Mouse (Mus musculus) MEL (cell line): ENCODE measurements around the gene Lcorl. TPM values are rescaled to one million over a fixed set of nuclear protein-coding genes. Genes with fewer than 3 reads are reported as not detected.

ENCODE experiments used
- DNase-seq: peaks from one replicate; pipeline ENCODE4 v3.0.0; 2011; ENCODE audit warnings: low read depth, low spot score
- H3K27ac ChIP-seq: 2 replicates; pipeline ENCODE4 v1.5.1; 2012; ENCODE audit warnings: low read depth, mild to moderate bottlenecking, control low read depth, low read length, moderate library complexity; ENCODE audit not compliant: control insufficient read depth
- H3K27me3 ChIP-seq, 2 experiments: fragments of 150-350 bp in 1 of 2; sonication (generic) in 1 of 2; 2 replicates each; pipeline ENCODE4 v1.6.1; 2012; ENCODE audit warnings: low read length in 2 of 2, mild to moderate bottlenecking in 2 of 2, improper control_type of control experiment in 1 of 2, moderate library complexity in 1 of 2; ENCODE audit not compliant: insufficient read depth in 2 of 2, control insufficient read depth in 1 of 2
- H3K36me3 ChIP-seq, 2 experiments: 2 replicates each; pipeline ENCODE4 v1.6.1; 2012 to 2014; ENCODE audit warnings: low read length in 2 of 2, improper control_type of control experiment in 1 of 2, inconsistent platforms in 1 of 2, mild to moderate bottlenecking in 1 of 2; ENCODE audit not compliant: insufficient read depth in 2 of 2, control insufficient read depth in 1 of 2
- H3K4me1 ChIP-seq, 2 experiments: fragments of 150-350 bp in 1 of 2; sonication (generic) in 1 of 2; 2 replicates each; pipeline ENCODE4 v1.6.1; 2012; ENCODE audit warnings: low read length in 2 of 2, improper control_type of control experiment in 1 of 2, mild to moderate bottlenecking in 1 of 2; ENCODE audit not compliant: insufficient read depth in 2 of 2, control insufficient read depth in 1 of 2
- H3K4me3 ChIP-seq, 2 experiments: fragments of 150-350 bp in 1 of 2; sonication (generic) in 1 of 2; 2 replicates each; pipeline ENCODE4 v1.5.1; 2012; ENCODE audit warnings: low read depth in 2 of 2, low read length in 2 of 2, mild to moderate bottlenecking in 2 of 2, moderate library complexity in 2 of 2, control low read depth in 1 of 2, improper control_type of control experiment in 1 of 2; ENCODE audit not compliant: control insufficient read depth in 1 of 2, insufficient read depth in 1 of 2
- H3K79me2 ChIP-seq: 2 replicates; pipeline ENCODE4 v1.6.1; 2012; ENCODE audit warnings: mild to moderate bottlenecking, low read length, moderate library complexity; ENCODE audit not compliant: control insufficient read depth, poor library complexity, insufficient read depth
- H3K9ac ChIP-seq: 2 replicates; pipeline ENCODE4 v1.6.1; 2012; ENCODE audit warnings: low read depth, mild to moderate bottlenecking, control low read depth, low read length, moderate library complexity; ENCODE audit not compliant: control insufficient read depth, poor library complexity, severe bottlenecking
- H3K9me3 ChIP-seq: fragments of 150-350 bp; sonication (generic); replicated peaks from 2 replicates; pipeline ENCODE4 v1.6.1; 2012; ENCODE audit warnings: mild to moderate bottlenecking, low read length, improper control_type of control experiment, moderate library complexity; ENCODE audit not compliant: insufficient read depth
- BHLHE40 ChIP-seq: IDR thresholded peaks from 2 replicates; pipeline ENCODE4 v1.6.1; 2012; ENCODE audit warnings: low read depth, mild to moderate bottlenecking, inconsistent platforms, low read length, improper control_type of control experiment, borderline replicate concordance
- CHD2 ChIP-seq: IDR thresholded peaks from 2 replicates; pipeline ENCODE4 v1.6.1; 2011; ENCODE audit warnings: low read length, improper control_type of control experiment
- CTCF ChIP-seq, 3 experiments: IDR thresholded peaks in 2 of 3; conservative IDR thresholded peaks in 1 of 3; 2 replicates each; pipeline ENCODE4 v1.5.1; 2011 to 2012; ENCODE audit warnings: low read length in 3 of 3, low read depth in 2 of 3, mild to moderate bottlenecking in 2 of 3, improper control_type of control experiment in 1 of 3, inconsistent platforms in 1 of 3, mixed read lengths in 1 of 3, moderate library complexity in 1 of 3; ENCODE audit not compliant: control insufficient read depth in 1 of 3, insufficient read depth in 1 of 3, poor library complexity in 1 of 3, severe bottlenecking in 1 of 3
- E2F4 ChIP-seq: IDR thresholded peaks from 2 replicates; pipeline ENCODE4 v1.6.1; 2011; ENCODE audit warnings: low read depth, low read length, improper control_type of control experiment, borderline replicate concordance
- ELF1 ChIP-seq: IDR thresholded peaks from 2 replicates; pipeline ENCODE4 v1.6.1; 2014; ENCODE audit warnings: low read depth, mild to moderate bottlenecking, inconsistent platforms, low read length, improper control_type of control experiment, moderate library complexity
- ETS1 ChIP-seq: IDR thresholded peaks from 2 replicates; pipeline ENCODE4 v1.6.1; 2012; ENCODE audit warnings: low read depth, mild to moderate bottlenecking, inconsistent platforms, low read length, improper control_type of control experiment, moderate library complexity
- GABPA ChIP-seq: IDR thresholded peaks from 2 replicates; pipeline ENCODE4 v1.6.1; 2012; ENCODE audit warnings: low read depth, mild to moderate bottlenecking, inconsistent platforms, low read length, improper control_type of control experiment, moderate library complexity
- GATA1 ChIP-seq: IDR thresholded peaks from 2 replicates; pipeline ENCODE4 v1.6.1; 2011; ENCODE audit warnings: low read depth, low read length, improper control_type of control experiment
- JUND ChIP-seq: IDR thresholded peaks from 2 replicates; pipeline ENCODE4 v1.6.1; 2011; ENCODE audit warnings: low read depth, mild to moderate bottlenecking, improper control_type of control experiment, low read length
- KAT2A ChIP-seq: conservative IDR thresholded peaks from 2 replicates; pipeline ENCODE4 v1.6.1; 2012; ENCODE audit warnings: low read depth, low read length, improper control_type of control experiment, inconsistent platforms
- MAX ChIP-seq: IDR thresholded peaks from 2 replicates; pipeline ENCODE4 v1.6.1; 2011; ENCODE audit warnings: low read length, improper control_type of control experiment
- MEF2A ChIP-seq: IDR thresholded peaks from 2 replicates; pipeline ENCODE4 v1.6.1; 2014; ENCODE audit warnings: low read depth, mild to moderate bottlenecking, inconsistent platforms, low read length, improper control_type of control experiment; ENCODE audit not compliant: poor library complexity, insufficient replicate concordance, severe bottlenecking; ENCODE audit errors: extremely low read depth
- MYB ChIP-seq: IDR thresholded peaks from 2 replicates; pipeline ENCODE4 v1.6.1; 2011; ENCODE audit warnings: mild to moderate bottlenecking, low read depth, low read length, improper control_type of control experiment
- NELFE ChIP-seq: IDR thresholded peaks from 2 replicates; pipeline ENCODE4 v1.6.1; 2011; ENCODE audit warnings: low read depth, low read length, improper control_type of control experiment
- POLR2A ChIP-seq, 2 experiments: IDR thresholded peaks; 2 replicates each; pipeline ENCODE4 v1.6.1; 2011 to 2012; ENCODE audit warnings: low read length in 2 of 2, mild to moderate bottlenecking in 2 of 2, control low read depth in 1 of 2, improper control_type of control experiment in 1 of 2, low read depth in 1 of 2, moderate library complexity in 1 of 2; ENCODE audit not compliant: control insufficient read depth in 1 of 2, insufficient read depth in 1 of 2, poor library complexity in 1 of 2
- POLR2AphosphoS5 ChIP-seq: IDR thresholded peaks from 2 replicates; pipeline ENCODE4 v1.6.1; 2012; ENCODE audit warnings: low read depth, borderline replicate concordance, mild to moderate bottlenecking, inconsistent platforms, low read length, moderate library complexity, mixed read lengths
- RAD21 ChIP-seq: IDR thresholded peaks from 2 replicates; pipeline ENCODE4 v1.6.1; 2011; ENCODE audit warnings: mild to moderate bottlenecking, low read depth, low read length, improper control_type of control experiment
- RCOR1 ChIP-seq: IDR thresholded peaks from 2 replicates; pipeline ENCODE4 v1.6.1; 2012; ENCODE audit warnings: low read depth, mild to moderate bottlenecking, inconsistent platforms, low read length, improper control_type of control experiment
- TAL1 ChIP-seq: IDR thresholded peaks from 2 replicates; pipeline ENCODE4 v1.6.1; 2012; ENCODE audit warnings: mild to moderate bottlenecking, inconsistent platforms, low read length, moderate library complexity, mixed read lengths
- TBP ChIP-seq: IDR thresholded peaks from 2 replicates; pipeline ENCODE4 v1.8.0; 2011; ENCODE audit warnings: low read depth, low read length, improper control_type of control experiment
- TCF12 ChIP-seq: IDR thresholded peaks from 2 replicates; pipeline ENCODE4 v1.6.1; 2014; ENCODE audit warnings: low read depth, mild to moderate bottlenecking, inconsistent platforms, low read length, improper control_type of control experiment, moderate library complexity
- USF2 ChIP-seq, 2 experiments: IDR thresholded peaks; 2 replicates each; pipeline ENCODE4 v1.6.1; 2011 to 2012; ENCODE audit warnings: improper control_type of control experiment in 2 of 2, low read length in 2 of 2, borderline replicate concordance in 1 of 2, inconsistent platforms in 1 of 2, low read depth in 1 of 2, mild to moderate bottlenecking in 1 of 2; ENCODE audit not compliant: insufficient read depth in 1 of 2
- ZC3H11A ChIP-seq: IDR thresholded peaks from 2 replicates; pipeline ENCODE4 v1.6.1; 2012; ENCODE audit warnings: low read depth, mild to moderate bottlenecking, inconsistent platforms, low read length, improper control_type of control experiment
- ZKSCAN1 ChIP-seq: IDR thresholded peaks from 2 replicates; pipeline ENCODE4 v1.6.1; 2012; ENCODE audit warnings: low read depth, mild to moderate bottlenecking, inconsistent platforms, low read length, improper control_type of control experiment, moderate library complexity
- ZMIZ1 ChIP-seq: IDR thresholded peaks from 2 replicates; pipeline ENCODE4 v1.6.1; 2012; ENCODE audit warnings: low read depth, mild to moderate bottlenecking, inconsistent platforms, low read length, improper control_type of control experiment, moderate library complexity
- polyA plus RNA-seq, 2 experiments: library from polyadenylated mRNA; stranded (reverse) in 1 of 2; unstranded in 1 of 2; fragments of >175 nt in 1 of 2; fragments of >200 nt in 1 of 2; gene quantifications; 2 replicates each; pipeline versions ENCODE4 v1.2.1 to v1.2.4; 2012; ENCODE audit warnings: low replicate concordance in 2 of 2, low read depth in 1 of 2; ENCODE audit not compliant: insufficient read length in 2 of 2, insufficient read depth in 1 of 2, missing spikeins in 1 of 2
- total RNA-seq: library from RNA; depleted of rRNA; stranded (reverse); fragments of 300-350 nt; gene quantifications from 2 replicates; pipeline ENCODE4 v1.2.3, GENCODE M21; 2012

The Lcorl gene
- total and polyA plus RNA-seq, 3 experiments = 10.1 to 10.6 TPM; not detected in 1

DNA sequence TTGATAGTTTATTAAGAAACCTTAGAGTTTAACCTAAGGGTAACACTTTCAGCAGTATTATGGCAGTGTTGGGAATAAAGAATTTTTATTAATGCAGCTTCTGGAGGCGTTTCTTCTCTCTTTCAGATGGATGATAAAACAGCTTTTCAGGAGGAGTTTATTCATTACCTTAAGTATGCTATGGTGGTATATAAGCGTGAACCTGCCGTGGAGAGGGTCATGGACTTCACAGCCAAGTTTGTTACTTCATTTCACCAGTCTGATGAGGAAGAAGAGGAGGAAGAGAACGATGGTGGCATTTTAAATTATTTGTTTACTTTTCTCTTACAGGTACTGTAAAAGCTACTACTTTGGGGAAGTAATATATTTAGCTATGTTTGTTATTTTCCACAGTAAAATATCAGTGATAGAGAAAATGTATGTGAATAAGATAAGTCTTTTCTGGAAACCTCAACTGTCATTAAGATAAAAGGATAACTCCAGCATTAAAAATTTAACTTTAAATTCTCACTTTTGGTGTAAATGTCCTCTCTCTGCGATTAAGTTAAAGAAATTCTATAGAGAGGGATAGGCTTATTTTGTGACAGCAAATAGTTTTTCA, 186.4 kb downstream of the Lcorl start (continued):
- TF ChIP-seq MAX (no peak), RAD21 (no peak), CTCF (IDR thresholded peaks at IDR 0.05 in 2 of 3, conservative IDR thresholded peaks at IDR 0.05 in 1 of 3; ENCODE audit: control insufficient read depth in 1 of 3, insufficient read depth in 1 of 3, low read depth in 2 of 3, low read length in 3 of 3, poor library complexity in 1 of 3, severe bottlenecking in 1 of 3) (no peak), ETS1 (no peak), POLR2A (IDR thresholded peaks at IDR 0.05; ENCODE audit: control insufficient read depth in 1 of 2, insufficient read depth in 1 of 2, low read depth in 1 of 2, low read length in 2 of 2, poor library complexity in 1 of 2) (no peak), MYB (no peak), ZKSCAN1 (no peak), ZMIZ1 (no peak), KAT2A (no peak), JUND (no peak), POLR2AphosphoS5 (no peak), E2F4 (no peak), TCF12 (0 out of 2 replicates have a peak, but pooled peaks have one; percentile 9), TAL1 (no peak), TBP (no peak), MEF2A (no peak), NELFE (no peak), GABPA (no peak), RCOR1 (0 out of 2 replicates have a peak, but pooled peaks have one; percentile 21), ELF1 (no peak), BHLHE40 (no peak), USF2 (IDR thresholded peaks at IDR 0.05; ENCODE audit: borderline replicate concordance in 1 of 2, insufficient read depth in 1 of 2, low read depth in 1 of 2, low read length in 2 of 2) (no peak), ZC3H11A (peak; percentile 7; the same call in 1 of the 2 replicates), CHD2 (no peak)

GRCm38 (mm10) chr5:45670280-45670670, 187.1 kb downstream of the Lcorl start:
- no peak for TF ChIP-seq RAD21
- TF ChIP-seq GATA1 = no peak
- peak overlapping the region; percentile 81 for H3K27ac ChIP-seq
- peak overlapping the region; percentile 86 for H3K9ac ChIP-seq
- no peaks in the 10 kb centered on the region for H3K9me3 ChIP-seq
- peak overlapping the region; percentile 77 to 82 for H3K4me3 ChIP-seq
- peaks cover 17% of the 10 kb centered on the region for H3K79me2 ChIP-seq
- peaks cover 7 to 14% of the 10 kb centered on the region in 2 experiments for H3K36me3 ChIP-seq
- no peak for DNase-seq
- peaks cover 0 to 6% of the 10 kb centered on the region in 2 experiments; a peak in 2 of 4 replicates for H3K4me1 ChIP-seq
- no peaks in the 10 kb centered on the region for H3K27me3 ChIP-seq
